Mouse (Mus musculus): ENCODE measurements around the gene Eif2ak4. TPM values are rescaled to one million over a fixed set of nuclear protein-coding genes. Genes with fewer than 3 reads are reported as not detected.

Gene Eif2ak4
- polyA plus RNA-seq, 1 experiment from 2014 or later = 7.5 TPM

DNA sequence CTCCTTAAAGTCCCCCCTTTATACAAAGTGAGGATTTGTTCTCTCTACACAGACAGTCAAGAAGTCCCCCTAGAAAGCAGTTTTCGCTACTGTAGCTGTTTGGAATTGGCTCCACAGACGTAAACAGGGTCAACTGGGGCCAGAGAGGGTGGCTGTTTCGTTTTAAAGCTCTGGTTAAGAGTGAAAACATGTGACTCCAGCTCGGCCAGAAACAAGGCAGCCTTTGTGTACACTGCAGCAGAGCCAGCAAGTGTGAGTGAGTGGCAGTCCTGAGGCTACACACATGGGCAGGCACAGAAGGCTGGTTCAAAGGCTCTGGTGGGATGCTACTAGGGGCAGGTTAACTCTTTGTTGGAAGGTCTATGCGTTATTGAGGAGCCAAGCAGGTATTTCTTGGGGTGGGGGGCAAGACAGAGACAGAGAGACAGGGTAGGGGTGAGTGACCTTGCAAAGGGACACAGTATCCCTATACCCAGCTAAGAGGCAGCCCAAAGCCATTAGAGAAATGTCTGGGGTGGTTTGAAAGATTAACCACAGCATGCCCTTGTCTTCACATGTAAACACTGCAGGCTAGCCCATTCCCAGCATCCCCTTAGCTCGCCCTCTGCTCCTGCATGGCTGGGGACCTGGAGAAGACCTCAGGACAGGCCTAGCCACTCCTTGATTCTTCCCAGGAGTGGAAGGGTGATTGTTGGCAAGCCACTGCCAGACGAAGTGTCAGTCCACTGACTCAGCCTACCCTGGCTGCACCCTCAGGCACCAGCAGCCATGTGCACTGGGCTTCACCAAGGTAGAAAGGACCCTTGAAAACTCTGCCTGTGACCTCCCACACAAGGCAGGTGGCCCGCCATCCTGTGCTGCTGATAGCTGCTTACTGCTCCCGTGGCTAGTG is 131.9 kb downstream of the Eif2ak4 start:
- 42% methylated on average over 9 of the region's 9 CpGs for WGBS
- no peaks in the 10 kb centered on the region for H3K9me3 ChIP-seq

DNA sequence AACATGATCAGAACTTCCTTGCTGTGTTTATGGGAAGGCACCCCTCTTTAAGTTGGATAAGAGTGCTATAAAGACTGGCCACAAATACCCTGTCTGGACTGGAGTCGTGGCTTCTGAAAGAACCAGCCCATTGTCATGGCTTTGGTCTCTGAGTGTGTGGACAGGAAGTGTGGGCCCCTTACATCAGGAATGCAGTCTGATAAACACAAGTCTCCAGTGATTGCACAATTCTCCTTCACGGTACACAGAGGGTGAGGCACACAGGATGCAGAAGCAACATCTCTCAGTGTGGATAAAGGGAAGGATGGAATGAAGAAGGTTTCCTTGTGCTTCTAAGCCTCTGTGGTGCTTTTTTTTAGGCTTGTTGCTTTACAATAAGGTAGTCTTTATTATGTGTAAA is 133.8 kb downstream of the Eif2ak4 start:
- H3K4me2 ChIP-seq (replicated peaks) = no peak overlapping the region
- 48% methylated on average over 2 of the region's 2 CpGs for WGBS
- H3K36me3 ChIP-seq = no peaks in the 10 kb centered on the region
- no peak overlapping the region for H3K4me3 ChIP-seq (replicated peaks)
- H3K9ac ChIP-seq (replicated peaks) = no peak overlapping the region
- no peaks in the 10 kb centered on the region for H3K27me3 ChIP-seq
- H3K27ac ChIP-seq = no peak overlapping the region
- H3K4me1 ChIP-seq (replicated peaks) = peaks cover 11% of the 10 kb centered on the region
- ATAC-seq = no peak
- no peaks in the 10 kb centered on the region for H3K9me3 ChIP-seq

More for the DNA sequence above, 131.9 kb downstream of the Eif2ak4 start:
- 0 out of 2 replicates have a peak overlapping the region, but pooled peaks have one; percentile 35 for H3K27ac ChIP-seq
- no peaks in the 10 kb centered on the region for H3K27me3 ChIP-seq
- no peak overlapping the region; the same call in 1 of the 2 replicates for H3K9ac ChIP-seq (replicated peaks)
- no peak overlapping the region for H3K4me2 ChIP-seq (replicated peaks)
- H3K4me1 ChIP-seq (replicated peaks) = peaks cover 11% of the 10 kb centered on the region
- H3K4me3 ChIP-seq (replicated peaks) = no peak overlapping the region
- peak; percentile 91 for ATAC-seq
- no peaks in the 10 kb centered on the region for H3K36me3 ChIP-seq

DNA sequence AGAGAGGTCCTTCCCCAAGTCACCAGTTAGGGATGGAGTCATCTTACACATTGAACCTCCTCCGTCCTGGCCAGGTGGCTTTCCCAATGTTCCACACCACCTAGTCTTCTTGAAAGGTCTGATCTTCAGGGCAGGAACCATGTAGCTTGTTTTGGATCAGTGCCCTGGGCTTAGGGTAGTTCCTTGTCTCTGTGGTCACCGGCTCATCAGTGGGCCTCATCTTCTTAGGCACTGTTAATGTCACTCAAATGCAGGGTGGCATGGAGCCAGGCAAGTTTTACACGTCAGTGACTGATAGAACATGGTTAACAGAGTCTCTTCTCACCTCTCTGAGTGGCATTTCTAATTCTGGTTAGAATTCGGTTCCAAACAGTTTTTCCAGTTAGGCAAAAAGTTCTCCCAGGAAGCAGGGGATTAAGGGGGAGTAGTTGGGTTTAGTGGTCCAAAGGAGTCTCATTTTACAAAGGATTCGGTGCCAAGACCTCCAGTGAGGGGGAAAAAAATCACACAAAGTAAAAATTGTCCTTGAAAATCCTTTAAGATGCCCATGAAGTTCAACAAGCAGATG is 134.8 kb downstream of the Eif2ak4 start:
- H3K36me3 ChIP-seq = no peaks in the 10 kb centered on the region
- peaks cover 11% of the 10 kb centered on the region for H3K4me1 ChIP-seq (replicated peaks)
- ATAC-seq = no peak
- no peaks in the 10 kb centered on the region for H3K9me3 ChIP-seq
- no peak overlapping the region for H3K4me2 ChIP-seq (replicated peaks)
- H3K27ac ChIP-seq = no peak overlapping the region
- WGBS = 50% methylated on average over 5 of the region's 5 CpGs
- no peak overlapping the region for H3K4me3 ChIP-seq (replicated peaks)
- no peak overlapping the region for H3K9ac ChIP-seq (replicated peaks)
- no peaks in the 10 kb centered on the region for H3K27me3 ChIP-seq

DNA sequence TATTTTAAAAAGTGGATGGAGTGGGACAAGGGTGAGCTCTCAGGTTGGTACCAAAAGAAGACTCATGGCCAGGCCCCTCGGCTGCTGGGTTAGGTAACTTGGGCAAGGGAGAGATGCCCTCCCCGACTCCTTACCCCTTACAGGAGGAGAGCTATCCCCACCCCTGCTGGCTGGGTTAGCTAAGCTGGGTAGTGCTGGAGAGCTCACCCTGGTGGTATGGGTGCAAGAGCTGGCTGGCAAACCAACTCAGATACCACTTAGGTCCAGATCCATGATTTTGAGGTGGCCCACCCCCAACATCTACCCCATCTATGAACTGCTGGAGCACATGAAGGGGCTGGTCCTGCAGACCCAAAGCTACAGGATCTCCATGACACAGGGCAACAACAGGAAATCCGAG is 136.4 kb downstream of the Eif2ak4 start:
- no peak for ATAC-seq
- 76% methylated on average over 3 of the region's 3 CpGs for whole genome bisulfite sequencing
- no peaks in the 10 kb centered on the region for H3K27me3 ChIP-seq
- H3K9me3 ChIP-seq = no peaks in the 10 kb centered on the region
- no peak overlapping the region for H3K4me3 ChIP-seq (replicated peaks)
- H3K9ac ChIP-seq (replicated peaks) = no peak overlapping the region
- H3K4me2 ChIP-seq (replicated peaks) = no peak overlapping the region
- H3K4me1 ChIP-seq (replicated peaks) = peaks cover 18% of the 10 kb centered on the region
- no peaks in the 10 kb centered on the region for H3K36me3 ChIP-seq
- no peak overlapping the region for H3K27ac ChIP-seq

Other genes starting within 250 kb of the Eif2ak4 start
- gene Fsip1, start 131.7 kb upstream of the Eif2ak4 start, polyA plus RNA-seq (2015; fragmentation: Nextera tagmentation; extraction: Ambion mirVana) = 1.6 and 2.2 TPM in 2 replicates
- 1.9 and 2.1 TPM in 2 replicates for gene Gpr176, start 15.2 kb upstream of the Eif2ak4 start, polyA plus RNA-seq (2015; fragmentation: Nextera tagmentation; extraction: Ambion mirVana)
- 353 and 358 TPM in 2 replicates for gene Srp14, start 91.1 kb downstream of the Eif2ak4 start, polyA plus RNA-seq (2015; fragmentation: Nextera tagmentation; extraction: Ambion mirVana)
- gene Bmf, start 161.1 kb downstream of the Eif2ak4 start, polyA plus RNA-seq (2015; fragmentation: Nextera tagmentation; extraction: Ambion mirVana) = 4.0 and 4.7 TPM in 2 replicates
- gene Bub1b, start 209.6 kb downstream of the Eif2ak4 start, polyA plus RNA-seq (2015; fragmentation: Nextera tagmentation; extraction: Ambion mirVana) = 37.4 and 38.0 TPM in 2 replicates